Mouse (Mus musculus) midbrain, embryonic 16.5 days (tissue): ENCODE data around the gene Zic5. TPM values are rescaled to one million over a fixed set of nuclear protein-coding genes. Genes with fewer than 3 reads are reported as not detected.

Experiments
- ATAC-seq: fragments of 200-750 bp; cut with Nextera tagmentation; 2 replicates; pipeline ENCODE4 v1.8.0; 2017; ENCODE audit warnings: moderate TSS enrichment
- H3K27ac ChIP-seq: fragments of 300-500 bp; sonication (generic); 2 replicates; pipeline ENCODE4 v1.5.1; 2014; ENCODE audit warnings: mild to moderate bottlenecking, low read length, mixed read lengths
- H3K27me3 ChIP-seq: fragments of 300-500 bp; sonication (generic); 2 replicates; pipeline ENCODE4 v1.6.1; 2014; ENCODE audit warnings: low read depth, low read length, mixed read lengths; ENCODE audit not compliant: control insufficient read depth, insufficient read depth
- H3K36me3 ChIP-seq: fragments of 300-500 bp; sonication (generic); 2 replicates; pipeline ENCODE4 v1.6.1; 2014; ENCODE audit warnings: mild to moderate bottlenecking, low read length, moderate library complexity, mixed read lengths; ENCODE audit not compliant: control insufficient read depth, insufficient read depth
- H3K4me1 ChIP-seq: fragments of 300-500 bp; sonication (generic); 2 replicates; pipeline ENCODE4 v1.6.1; 2014; ENCODE audit warnings: mild to moderate bottlenecking, low read length, mixed read lengths; ENCODE audit not compliant: control insufficient read depth, insufficient read depth
- H3K4me2 ChIP-seq: fragments of 300-500 bp; sonication (generic); 2 replicates; pipeline ENCODE4 v1.6.1; 2014; ENCODE audit warnings: mild to moderate bottlenecking, low read length, mixed read lengths
- H3K4me3 ChIP-seq: fragments of 300-500 bp; sonication (generic); 2 replicates; pipeline ENCODE4 v1.5.1; 2014; ENCODE audit warnings: low read depth, mild to moderate bottlenecking, low read length, moderate library complexity, mixed read lengths
- H3K9ac ChIP-seq: fragments of 300-500 bp; sonication (generic); 2 replicates; pipeline ENCODE4 v1.6.1; 2014; ENCODE audit warnings: low read depth, low read length, mixed read lengths
- H3K9me3 ChIP-seq: fragments of 300-500 bp; sonication (generic); replicated peaks from 2 replicates; pipeline ENCODE4 v1.6.1; 2014; ENCODE audit warnings: mild to moderate bottlenecking, low read length, mixed read lengths; ENCODE audit not compliant: control insufficient read depth, poor library complexity, severe bottlenecking
- WGBS: fragments of 180-500 bp; shearing (Covaris S2); extraction: QIAGEN DNeasy Blood & Tissue Kit; methylation state at CpG from one replicate; pipeline ENCODE4 v1.1.7; 2014; 5-methylcytosine and 5-hydroxymethylcytosine counted together
- polyA plus RNA-seq: library from polyadenylated mRNA; unstranded; fragments of >200 nt; fragmentation: Nextera tagmentation; extraction: Ambion mirVana; gene quantifications from 2 replicates; pipeline ENCODE4 v1.2.1, GENCODE M21; 2015

Gene Zic5
- polyA plus RNA-seq, 1 experiment from 2014 or later: 9.5 TPM

DNA sequence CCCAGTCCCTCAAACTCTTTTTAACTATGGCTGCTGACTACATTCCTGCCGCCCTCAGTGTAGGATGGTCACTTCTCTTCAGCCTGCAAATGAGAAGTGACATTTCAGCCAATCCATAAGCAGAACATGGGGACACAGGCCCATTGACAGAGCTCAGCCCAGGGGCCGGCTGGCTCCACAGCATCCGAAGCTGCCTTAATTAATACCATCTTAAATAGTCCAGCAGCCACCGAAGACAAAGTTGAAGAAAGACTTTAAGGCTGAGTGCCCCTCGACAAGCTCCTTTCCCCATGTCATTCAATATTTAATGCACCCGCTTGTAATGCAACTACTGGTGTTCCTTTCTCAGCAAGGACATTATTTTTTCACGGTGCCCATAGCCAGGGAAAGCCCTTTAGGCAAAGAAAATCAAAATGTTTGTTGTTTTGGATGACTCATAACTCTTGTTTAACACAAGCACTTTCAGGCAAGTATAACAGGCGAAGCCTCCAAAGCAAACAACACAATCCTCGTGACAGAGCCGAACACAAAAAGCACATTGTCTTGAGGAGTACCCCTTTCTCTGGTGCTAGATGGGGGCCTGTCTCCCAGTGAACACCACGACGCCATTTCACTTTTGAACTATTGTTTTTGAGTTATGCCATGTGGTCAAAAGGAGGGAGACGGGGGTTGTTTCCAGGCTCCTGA, 12.6 kb downstream of the Zic5 start:
- ATAC-seq: peak; percentile 25; the same call in 1 of the 2 replicates
- peak overlapping the region; percentile 56 for H3K27ac ChIP-seq
- peak overlapping the region; percentile 39 for H3K4me2 ChIP-seq
- 6% methylated on average over 13 of the region's 13 CpGs for WGBS
- H3K4me3 ChIP-seq: no peak overlapping the region
- peaks cover 14% of the 10 kb centered on the region for H3K4me1 ChIP-seq
- no peaks in the 10 kb centered on the region for H3K36me3 ChIP-seq
- peaks cover 46% of the 10 kb centered on the region for H3K27me3 ChIP-seq
- no peak overlapping the region for H3K9ac ChIP-seq
- no peaks in the 10 kb centered on the region for H3K9me3 ChIP-seq

DNA sequence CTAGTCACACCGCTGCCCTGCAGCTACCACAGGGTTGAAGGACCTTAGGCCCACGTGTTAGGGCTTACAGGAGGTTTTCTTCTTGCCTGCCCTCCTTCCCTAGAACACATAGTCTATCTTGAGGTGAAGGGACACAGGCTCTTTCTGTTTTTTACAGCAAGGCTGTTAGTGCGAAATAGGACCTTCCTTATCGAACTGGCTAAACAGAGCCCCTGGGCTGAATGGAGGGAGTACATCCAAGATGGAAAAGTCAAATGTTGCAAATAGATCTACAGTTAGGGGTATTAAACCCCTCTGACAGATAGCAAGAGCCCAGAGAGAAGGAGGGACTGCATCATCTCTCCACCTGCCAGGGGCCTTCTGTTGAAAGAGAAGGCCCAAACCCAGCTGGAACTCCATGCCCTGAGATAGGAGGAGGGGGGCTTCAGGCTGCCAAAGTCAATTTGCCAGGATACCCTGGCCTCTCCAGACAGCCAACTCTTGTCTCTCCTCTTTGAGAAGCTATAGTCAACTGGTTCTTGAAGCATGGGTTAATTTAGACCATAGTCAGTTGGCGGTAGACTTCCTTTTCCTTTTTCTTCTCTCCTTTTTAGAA, 13.8 kb downstream of the Zic5 start:
- H3K9ac ChIP-seq: no peak overlapping the region
- 52% methylated on average over 5 of the region's 5 CpGs for WGBS
- peaks cover 14% of the 10 kb centered on the region for H3K4me1 ChIP-seq
- no peak overlapping the region; the same call in 1 of the 2 replicates for H3K4me2 ChIP-seq
- H3K9me3 ChIP-seq: no peaks in the 10 kb centered on the region
- H3K36me3 ChIP-seq: no peaks in the 10 kb centered on the region
- H3K27me3 ChIP-seq: peaks cover 53% of the 10 kb centered on the region
- H3K27ac ChIP-seq: peak overlapping the region; percentile 31; the same call in 1 of the 2 replicates
- no peak for ATAC-seq
- H3K4me3 ChIP-seq: no peak overlapping the region

DNA sequence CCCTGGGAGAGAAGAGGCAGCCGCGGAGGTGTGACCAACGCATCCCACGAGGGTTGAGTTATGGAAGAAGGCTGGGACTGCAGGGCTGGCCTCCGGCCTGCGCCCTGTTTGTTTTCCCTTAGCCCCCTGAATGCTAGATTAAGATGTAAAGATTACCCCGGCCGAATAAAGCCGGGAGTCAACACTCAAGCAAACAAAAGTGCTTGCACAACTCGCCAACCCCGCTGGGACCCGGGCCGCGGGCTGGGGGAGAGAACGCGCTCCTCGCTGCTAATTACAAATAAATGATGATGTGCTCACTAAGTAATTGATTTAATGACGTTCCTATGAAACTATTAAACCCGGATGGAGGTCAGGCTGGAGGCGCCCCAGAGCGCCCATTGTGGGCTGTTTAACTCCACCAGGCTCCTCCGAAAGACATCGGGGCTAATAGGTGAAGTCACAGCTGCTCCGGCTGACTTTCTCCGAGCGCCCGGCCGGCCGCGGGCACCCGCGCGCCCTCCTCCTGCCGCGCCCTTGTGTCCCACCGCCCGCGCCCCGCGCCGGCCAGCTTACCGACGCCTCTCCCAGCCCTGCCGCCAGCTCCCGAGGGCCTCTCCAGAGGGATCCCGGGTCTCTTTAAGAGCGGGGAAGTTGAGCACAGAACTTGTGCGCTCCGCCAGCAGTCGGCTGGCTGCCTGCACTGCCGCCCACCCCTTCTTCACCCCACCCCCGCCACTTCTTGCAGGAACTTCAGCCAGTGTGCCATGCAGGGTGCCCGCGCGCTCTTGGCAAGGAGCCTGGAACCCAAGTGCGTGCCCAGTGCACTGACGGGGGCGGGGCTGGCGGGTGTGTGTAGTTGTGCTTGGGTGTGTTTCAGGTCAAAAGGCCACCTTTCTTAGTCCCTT, 14.7 kb downstream of the Zic5 start, which contains the start of gene Gm5089:
Gene Gm5089 (minus strand): TSS at position 620 of the 887 bp plus-strand sequence.
- Histone ChIP-seq H3K9me3 (no peaks in the 10 kb centered on the region), H3K9ac (peak within 1 kb of the TSS; percentile 56), H3K4me3 (peak within 1 kb of the TSS; percentile 40), H3K36me3 (no peaks in the 10 kb centered on the region), H3K4me1 (peaks cover 14% of the 10 kb centered on the region), H3K27me3 (peaks cover 61% of the 10 kb centered on the region), H3K27ac (peak within 1 kb of the TSS; percentile 69), H3K4me2 (peak within 1 kb of the TSS; percentile 67)
- 1% methylated on average over 55 of the region's 59 CpGs for WGBS
- peak; percentile 33 for ATAC-seq

DNA sequence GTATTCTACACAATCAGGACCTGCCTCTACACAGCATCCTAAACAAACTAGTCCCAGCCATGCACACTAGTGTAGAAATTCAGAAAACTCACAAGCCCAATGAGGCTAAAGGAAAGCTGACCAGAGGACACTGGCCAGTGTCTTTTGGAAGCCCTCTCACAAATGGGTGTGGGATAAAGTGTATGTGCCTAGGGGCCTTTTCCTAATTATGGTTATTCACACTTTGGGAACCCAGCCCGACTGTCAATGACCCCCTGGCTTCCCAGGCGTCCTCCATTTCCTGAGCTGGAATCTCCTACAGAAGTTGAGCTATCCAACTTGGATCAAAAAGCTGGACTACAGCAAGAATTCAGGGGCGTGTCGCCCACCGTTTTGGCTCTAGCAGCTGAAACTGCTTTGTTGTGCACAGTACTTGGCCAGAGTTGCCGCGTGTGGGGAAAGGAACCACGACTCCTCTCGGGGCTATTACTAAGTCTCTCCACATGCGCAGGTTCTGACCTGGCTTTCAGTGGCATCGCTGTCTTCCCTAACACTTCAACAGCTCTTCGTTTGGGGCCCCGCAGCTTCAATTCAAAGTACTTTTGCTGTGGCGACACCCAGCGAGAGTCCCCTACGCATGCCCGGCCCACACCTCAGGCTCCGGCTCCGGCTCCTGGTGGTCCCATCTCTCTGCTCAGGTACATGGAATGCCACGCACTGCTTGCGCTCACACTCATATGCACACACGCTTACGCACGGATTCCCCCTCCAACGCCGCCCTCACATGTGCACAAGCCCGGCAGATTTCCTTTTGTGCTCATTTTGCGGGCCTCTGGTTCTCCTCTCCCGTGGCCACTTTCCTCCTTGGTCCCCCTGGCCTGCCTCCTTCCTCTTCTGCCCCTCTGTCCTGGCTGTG, 15.6 kb downstream of the Zic5 start:
- Histone ChIP-seq H3K4me3 (peak overlapping the region; percentile 40), H3K27me3 (peaks cover 56% of the 10 kb centered on the region), H3K9me3 (no peaks in the 10 kb centered on the region), H3K4me2 (peak overlapping the region; percentile 67), H3K36me3 (no peaks in the 10 kb centered on the region), H3K27ac (peak overlapping the region; percentile 69; the same call in 1 of the 2 replicates), H3K4me1 (peaks cover 14% of the 10 kb centered on the region), H3K9ac (peak overlapping the region; percentile 56)
- no peak for ATAC-seq
- 2% methylated on average over 29 of the region's 29 CpGs for WGBS

DNA sequence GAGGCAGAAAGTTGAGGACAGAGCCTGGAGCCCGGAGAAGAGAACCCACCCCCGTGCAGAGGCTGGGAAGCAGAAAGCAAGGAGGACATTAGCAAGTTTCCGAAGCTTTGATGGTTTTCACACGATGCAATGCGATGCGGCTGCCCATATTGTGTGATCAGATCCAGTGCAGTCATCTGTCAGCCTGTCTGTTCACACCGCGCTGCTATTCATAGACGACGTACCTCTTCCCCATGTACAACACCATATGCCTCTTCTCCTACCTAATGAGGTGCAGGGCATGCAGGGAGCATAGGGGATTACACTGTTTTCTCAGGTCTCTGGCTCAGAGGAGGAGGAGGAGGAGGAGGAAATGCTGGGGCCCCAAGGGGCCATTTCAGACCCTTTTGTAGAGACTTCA, 28.6 kb downstream of the Zic5 start:
- no peaks in the 10 kb centered on the region for H3K9me3 ChIP-seq
- H3K36me3 ChIP-seq: no peaks in the 10 kb centered on the region
- no peak overlapping the region for H3K4me3 ChIP-seq
- no peak overlapping the region for H3K27ac ChIP-seq
- H3K4me1 ChIP-seq: no peaks in the 10 kb centered on the region
- no peak for ATAC-seq
- H3K27me3 ChIP-seq: no peaks in the 10 kb centered on the region
- H3K9ac ChIP-seq: no peak overlapping the region
- WGBS: 82% methylated on average over 10 of the region's 10 CpGs
- H3K4me2 ChIP-seq: no peak overlapping the region

DNA sequence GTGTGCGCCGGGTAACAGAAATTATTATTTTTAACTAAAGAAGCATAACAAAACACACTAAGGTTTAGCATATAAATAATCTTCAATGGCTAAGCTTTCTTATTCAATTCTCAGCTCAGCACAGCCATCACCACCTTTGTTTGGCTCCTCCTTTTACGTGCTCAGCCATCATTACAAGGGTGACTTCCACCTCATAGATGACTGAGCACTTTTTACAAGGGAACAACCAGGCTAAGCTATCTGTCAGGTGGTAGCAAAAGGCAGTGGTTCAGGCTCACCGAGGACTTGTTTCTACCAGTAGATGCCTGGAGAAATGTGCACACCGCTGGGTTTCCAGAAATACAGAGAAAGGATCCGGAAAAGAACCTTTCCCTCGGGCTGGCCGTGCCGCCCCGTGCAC, 31.4 kb downstream of the Zic5 start:
- ATAC-seq: no peak
- no peaks in the 10 kb centered on the region for H3K36me3 ChIP-seq
- no peaks in the 10 kb centered on the region for H3K9me3 ChIP-seq
- H3K9ac ChIP-seq: no peak overlapping the region
- H3K27me3 ChIP-seq: no peaks in the 10 kb centered on the region
- H3K4me2 ChIP-seq: no peak overlapping the region
- no peak overlapping the region for H3K27ac ChIP-seq
- WGBS: 90% methylated on average over 10 of the region's 10 CpGs
- H3K4me1 ChIP-seq: no peaks in the 10 kb centered on the region
- no peak overlapping the region for H3K4me3 ChIP-seq

DNA sequence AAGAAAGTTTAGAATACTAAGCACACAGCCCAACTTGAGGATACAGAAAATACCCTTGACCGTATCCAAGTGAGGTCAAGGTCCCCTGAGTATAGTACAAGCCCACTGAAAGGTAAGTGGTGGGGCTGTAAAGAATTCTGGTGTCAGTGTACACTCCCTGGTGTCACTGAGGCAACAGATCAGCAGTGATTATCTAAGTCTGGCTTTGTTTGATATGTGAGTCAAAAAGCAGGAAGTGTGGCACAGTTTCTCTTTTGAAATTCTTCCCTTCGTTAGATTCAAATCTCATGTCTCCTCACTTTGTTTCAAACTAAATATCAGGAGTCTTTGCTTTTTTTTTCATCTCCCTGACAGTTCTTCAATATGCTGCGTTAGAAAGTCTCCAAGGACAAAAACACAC, 32.9 kb downstream of the Zic5 start:
- no peak overlapping the region for H3K27ac ChIP-seq
- no peak overlapping the region for H3K9ac ChIP-seq
- H3K4me2 ChIP-seq: no peak overlapping the region
- ATAC-seq: no peak
- no peaks in the 10 kb centered on the region for H3K4me1 ChIP-seq
- no peaks in the 10 kb centered on the region for H3K9me3 ChIP-seq
- no peaks in the 10 kb centered on the region for H3K27me3 ChIP-seq
- H3K36me3 ChIP-seq: no peaks in the 10 kb centered on the region
- H3K4me3 ChIP-seq: no peak overlapping the region
- WGBS: 52% methylated on average over 3 of the region's 3 CpGs

DNA sequence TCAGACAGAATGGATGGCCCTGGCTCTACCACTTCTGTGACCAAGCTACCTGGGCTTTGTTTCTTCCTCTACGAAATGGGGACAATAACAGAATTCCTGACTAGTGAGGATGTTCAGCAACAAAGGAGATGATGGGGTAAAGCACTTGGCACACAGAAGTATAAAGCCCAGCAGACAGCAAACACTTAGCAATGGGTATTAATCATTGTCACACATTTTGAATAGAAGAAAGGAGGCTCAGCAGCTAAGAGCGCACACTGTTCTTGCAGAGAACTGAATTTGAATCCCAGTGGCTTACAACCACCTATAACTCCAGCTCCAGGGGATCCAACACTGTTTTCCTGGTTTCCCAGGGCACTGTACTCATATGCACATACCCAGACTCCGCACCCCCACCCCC, 37.8 kb downstream of the Zic5 start:
- H3K27me3 ChIP-seq: no peaks in the 10 kb centered on the region
- no peak overlapping the region for H3K4me3 ChIP-seq
- ATAC-seq: no peak
- WGBS: 66% methylated on average over 3 of the region's 3 CpGs
- no peaks in the 10 kb centered on the region for H3K36me3 ChIP-seq
- H3K9ac ChIP-seq: no peak overlapping the region
- H3K4me1 ChIP-seq: no peaks in the 10 kb centered on the region
- no peaks in the 10 kb centered on the region for H3K9me3 ChIP-seq
- H3K27ac ChIP-seq: no peak overlapping the region
- H3K4me2 ChIP-seq: no peak overlapping the region
